In genomic region chr11:35110784-35111183, GRCm38 (mm10) we compare ENCODE assay signal across 21 mouse cellular contexts. TPM values are rescaled to one million over a fixed set of nuclear protein-coding genes. Genes with fewer than 3 reads are reported as not detected.
DNase-seq lines count a peak whose midpoint lies in the region; ATAC-seq and TF ChIP-seq lines count a peak whose summit lies in the region.
"Had no signal": no experiment of that assay in that cellular context is flagged by ENCODE, and none has a peak within 500 bp of the region (broad histone marks: within the 10 kb centered on the region; RNA-seq: fewer than 3 reads in every experiment).

No protein-coding gene starts in this region.

- H3K27me3 ChIP-seq in heart, embryonic 13.5 days (replicated peaks) = no peaks in the 10 kb centered on the region
- H3K27me3 ChIP-seq in testis, adult 2 months (ENCODE audit: control insufficient read depth, insufficient read depth, low read length) = no peaks in the 10 kb centered on the region
- H3K27me3 ChIP-seq: embryonic facial prominence, embryonic 12.5 days; forebrain, embryonic 13.5 days; forebrain, embryonic 15.5 days had no signal

- DNase-seq in heart, adult 11 months = no peak
- no peak for DNase-seq in testis, postnatal 10 days (ENCODE audit: low spot score)
- no peak for DNase-seq in ES-E14 (ENCODE audit: low read depth, low spot score)
- no peak for DNase-seq in adrenal gland, adult 8-10 months
- DNase-seq: adrenal gland, adult 2 months; adrenal gland, postnatal 14 days; adrenal gland, postnatal 36 days; cerebellum, adult 11-12 months; cerebellum, adult 2 months; cerebellum, adult 9-10 months; cerebellum, postnatal 10 days; cerebellum, postnatal 25 days; forebrain, postnatal 0 days had no signal

- no peaks in the 10 kb centered on the region for H3K36me3 ChIP-seq in heart, embryonic 13.5 days
- H3K36me3 ChIP-seq in testis, adult 2 months (ENCODE audit: control insufficient read depth, insufficient read depth, low read length) = no peaks in the 10 kb centered on the region
- H3K36me3 ChIP-seq in ES-E14 (ENCODE audit: control insufficient read depth, insufficient read depth, low read length, poor library complexity, severe bottlenecking) = no peaks in the 10 kb centered on the region
- H3K36me3 ChIP-seq: embryonic facial prominence, embryonic 10.5 days; embryonic facial prominence, embryonic 12.5 days; forebrain, embryonic 15.5 days had no signal

- no peak for ATAC-seq in heart, embryonic 13.5 days (ENCODE audit: extremely low read depth, insufficient number of reproducible peaks, low FRiP score, low TSS enrichment)
- ATAC-seq: forebrain, embryonic 13.5 days; forebrain, embryonic 15.5 days; forebrain, postnatal 0 days had no signal

- H3K27ac ChIP-seq in heart, embryonic 13.5 days (replicated peaks) = no peak overlapping the region
- no peak overlapping the region for H3K27ac ChIP-seq in testis, adult 2 months (ENCODE audit: control insufficient read depth, insufficient read depth, low read depth, low read length)
- no peak overlapping the region for H3K27ac ChIP-seq in ES-E14 (ENCODE audit: insufficient read depth, low read depth, low read length, poor library complexity, severe bottlenecking)
- H3K27ac ChIP-seq: embryonic facial prominence, embryonic 10.5 days; embryonic facial prominence, embryonic 12.5 days; forebrain, embryonic 13.5 days; forebrain, embryonic 15.5 days had no signal

- 0 out of 2 replicates have a peak, but pooled peaks cover 5% of the 10 kb centered on the region for H3K4me1 ChIP-seq in heart, embryonic 13.5 days
- H3K4me1 ChIP-seq in testis, adult 2 months (ENCODE audit: control insufficient read depth, insufficient read depth, low read length) = peaks cover 3% of the 10 kb centered on the region
- no peaks in the 10 kb centered on the region for H3K4me1 ChIP-seq in ES-E14 (ENCODE audit: control insufficient read depth in 2 of 2, insufficient read depth in 2 of 2, low read length in 2 of 2, poor library complexity in 1 of 2)
- H3K4me1 ChIP-seq: forebrain, embryonic 13.5 days; forebrain, embryonic 15.5 days had no signal

- no peaks in the 10 kb centered on the region for H3K9me3 ChIP-seq in heart, embryonic 13.5 days
- no peaks in the 10 kb centered on the region for H3K9me3 ChIP-seq in ES-E14 (ENCODE audit: control insufficient read depth, insufficient read depth, low read depth, low read length)
- H3K9me3 ChIP-seq: embryonic facial prominence, embryonic 10.5 days; embryonic facial prominence, embryonic 12.5 days; forebrain, embryonic 13.5 days; forebrain, embryonic 15.5 days had no signal

- no peak for TF ChIP-seq CTCF in testis, adult 2 months (IDR thresholded peaks at IDR 0.05; ENCODE audit: control insufficient read depth, insufficient read depth, insufficient replicate concordance, low read depth, low read length)

- in situ Hi-C loops in ES-E14 (cut with MboI; ENCODE audit: low sequenced_read_pairs in 2 of 2, unreplicated experiment in 2 of 2) = no loop called here

- no peak for TF ChIP-seq POLR2A in testis, adult 2 months (IDR thresholded peaks at IDR 0.05; ENCODE audit: control insufficient read depth, low read depth, low read length)

- H3K4me3 ChIP-seq in heart, embryonic 13.5 days = no peak overlapping the region
- H3K4me3 ChIP-seq in testis, adult 2 months (ENCODE audit: control insufficient read depth, low read depth, low read length) = peak overlapping the region; percentile 54
- H3K4me3 ChIP-seq in ES-E14 (ENCODE audit: insufficient read depth in 1 of 2, low read depth in 1 of 2, low read length in 2 of 2, poor library complexity in 1 of 2, severe bottlenecking in 1 of 2) = no peak overlapping the region
- H3K4me3 ChIP-seq: embryonic facial prominence, embryonic 10.5 days; embryonic facial prominence, embryonic 12.5 days; forebrain, embryonic 13.5 days; forebrain, embryonic 15.5 days had no signal

- WGBS in heart, embryonic 13.5 days = 33% methylated on average over 2 of the region's 2 CpGs

- peak overlapping the region; percentile 24; the same call in 1 of the 2 replicates for H3K4me2 ChIP-seq in heart, embryonic 13.5 days
- H3K4me2 ChIP-seq: embryonic facial prominence, embryonic 12.5 days; forebrain, embryonic 13.5 days; forebrain, embryonic 15.5 days had no signal

- no peak overlapping the region for H3K9ac ChIP-seq in heart, embryonic 13.5 days
- H3K9ac ChIP-seq in ES-E14 (ENCODE audit: insufficient read depth, low read depth, low read length, poor library complexity, severe bottlenecking) = no peak overlapping the region
- H3K9ac ChIP-seq: embryonic facial prominence, embryonic 12.5 days; forebrain, embryonic 13.5 days; forebrain, embryonic 15.5 days; forebrain, postnatal 0 days had no signal

TF ChIP-seq in ES-E14, 5 proteins besides CTCF, POLR2A, EP300 and RAD21:
- peak; percentile 88 for TF ChIP-seq ZNF384 (IDR thresholded peaks at IDR 0.05; ENCODE audit: low read depth, low read length)
- no peak for TF ChIP-seq ZC3H11A (IDR thresholded peaks at IDR 0.05; ENCODE audit: borderline replicate concordance, low read depth, low read length)

RNA-seq across cellular contexts. Expression of gene Slit3, which starts 10.2 kb away (rescaled TPM):
- 11.1 and 12.5 TPM in 2 replicates for polyA plus RNA-seq in heart, embryonic 13.5 days (2015; fragmentation: Nextera tagmentation; extraction: Ambion mirVana)
- 8.4 and 9.7 TPM in 2 replicates for polyA plus RNA-seq in testis, adult 2 months (2012; rRNA removed)
- total RNA-seq in ES-E14 (2012; rRNA removed) = 3.7 and 6.1 TPM in 2 replicates
- total RNA-seq in adrenal gland, adult 8-10 months (2022) = 10 to 100 TPM; 40.6 to 73.5 (median 56.6) TPM
- total RNA-seq: MEL had no signal
- polyA plus RNA-seq: C2C12 had no signal
